Mouse (Mus musculus): ENCODE results near the gene Rcc1l. TPM values are rescaled to one million over a fixed set of nuclear protein-coding genes. Genes with fewer than 3 reads are reported as not detected.
A peak's percentile ranks its signal among the peaks of the same experiment; 100 is the strongest.

The Rcc1l gene
- polyA plus RNA-seq (2016; fragmentation: Nextera tagmentation; extraction: Ambion mirVana), result 28.6 and 33.5 TPM in 2 replicates

- Histone ChIP-seq H3K4me1 (peaks cover 60% of the 10 kb centered on the region), H3K4me2 (peak within 1 kb of the TSS; percentile 88), H3K4me3 (peak within 1 kb of the TSS; percentile 93), H3K27me3 (replicated peaks) (no peaks in the 10 kb centered on the region), H3K27ac (peak within 1 kb of the TSS; percentile 82), H3K9ac (peak within 1 kb of the TSS; percentile 82), H3K36me3 (peaks cover 19% of the 10 kb centered on the region), H3K9me3 (replicated peaks) (no peaks in the 10 kb centered on the region)
- peak; percentile 83 for ATAC-seq
- under 1% methylated on average over 64 of the region's 72 CpGs for WGBS (ENCODE audit: insufficient replicate concordance)
Measured at GRCm38 (mm10) chr5:134176169-134176881, at the start of gene Rcc1l. Gene Rcc1l (minus strand): TSS chr5:134176774.

GRCm38 (mm10) chr5:134225110-134225901, 48.7 kb upstream of the Rcc1l start:
- Histone ChIP-seq H3K27me3 (replicated peaks) (peaks cover 26% of the 10 kb centered on the region), H3K27ac (no peak overlapping the region), H3K36me3 (no peaks in the 10 kb centered on the region), H3K4me2 (0 out of 2 replicates have a peak overlapping the region, but pooled peaks have one; percentile 1), H3K4me1 (peaks cover 34% of the 10 kb centered on the region), H3K9ac (no peak overlapping the region), H3K9me3 (replicated peaks) (no peaks in the 10 kb centered on the region), H3K4me3 (no peak overlapping the region)
- 48% methylated on average over 30 of the region's 30 CpGs for WGBS (ENCODE audit: insufficient replicate concordance)
- no peak for ATAC-seq

GRCm38 (mm10) chr5:134221708-134222150, 45.2 kb upstream of the Rcc1l start:
- peak overlapping the region; percentile 32; the same call in 1 of the 2 replicates for H3K4me3 ChIP-seq
- 8% methylated on average over 36 of the region's 36 CpGs for WGBS (ENCODE audit: insufficient replicate concordance)
- 0 out of 2 replicates have a peak, but pooled peaks have one; percentile 33 for ATAC-seq

GRCm38 (mm10) chr5:134221278-134221677, 44.7 kb upstream of the Rcc1l start:
- H3K9ac ChIP-seq, result no peak overlapping the region
- ATAC-seq, result no peak
- H3K4me2 ChIP-seq, result peak overlapping the region; percentile 64

More at GRCm38 (mm10) chr5:134221708-134222150, 45.2 kb upstream of the Rcc1l start:
- no peak overlapping the region for H3K27ac ChIP-seq
- peaks cover 22% of the 10 kb centered on the region for H3K4me1 ChIP-seq
- H3K9me3 ChIP-seq (replicated peaks), result no peaks in the 10 kb centered on the region
- H3K9ac ChIP-seq, result no peak overlapping the region
- H3K27me3 ChIP-seq (replicated peaks), result peaks cover 26% of the 10 kb centered on the region
- H3K36me3 ChIP-seq, result peaks cover 8% of the 10 kb centered on the region
- H3K4me2 ChIP-seq, result peak overlapping the region; percentile 64

GRCm38 (mm10) chr5:134217900-134218299, 41.3 kb upstream of the Rcc1l start:
- no peaks in the 10 kb centered on the region for H3K9me3 ChIP-seq (replicated peaks)
- H3K27me3 ChIP-seq (replicated peaks), result peaks cover 17% of the 10 kb centered on the region
- WGBS (ENCODE audit: insufficient replicate concordance), result 78% methylated on average over 7 of the region's 7 CpGs
- no peak overlapping the region for H3K27ac ChIP-seq
- H3K36me3 ChIP-seq, result peaks cover 12% of the 10 kb centered on the region
- no peak overlapping the region for H3K9ac ChIP-seq
- peaks cover 15% of the 10 kb centered on the region for H3K4me1 ChIP-seq
- ATAC-seq, result no peak
- H3K4me3 ChIP-seq, result no peak overlapping the region
- H3K4me2 ChIP-seq, result no peak overlapping the region

More at GRCm38 (mm10) chr5:134221278-134221677, 44.7 kb upstream of the Rcc1l start:
- Histone ChIP-seq H3K36me3 (peaks cover 12% of the 10 kb centered on the region), H3K27ac (no peak overlapping the region), H3K4me1 (peaks cover 22% of the 10 kb centered on the region), H3K4me3 (no peak overlapping the region; the same call in 1 of the 2 replicates), H3K27me3 (replicated peaks) (peaks cover 23% of the 10 kb centered on the region), H3K9me3 (replicated peaks) (no peaks in the 10 kb centered on the region)
- WGBS (ENCODE audit: insufficient replicate concordance), result 30% methylated on average over 4 of the region's 4 CpGs

GRCm38 (mm10) chr5:134214021-134214806, 37.6 kb upstream of the Rcc1l start:
- ATAC-seq, result no peak
- H3K4me3 ChIP-seq, result no peak overlapping the region

GRCm38 (mm10) chr5:134209931-134210554, 33.5 kb upstream of the Rcc1l start:
- no peaks in the 10 kb centered on the region for H3K27me3 ChIP-seq (replicated peaks)
- no peak overlapping the region for H3K4me3 ChIP-seq
- 46% methylated on average over 11 of the region's 11 CpGs for WGBS (ENCODE audit: insufficient replicate concordance)
- H3K9me3 ChIP-seq (replicated peaks), result no peaks in the 10 kb centered on the region
- ATAC-seq, result 0 out of 2 replicates have a peak, but pooled peaks have one; percentile 42
- peak overlapping the region; percentile 46; the same call in 1 of the 2 replicates for H3K27ac ChIP-seq
- H3K4me2 ChIP-seq, result no peak overlapping the region
- peaks cover 4% of the 10 kb centered on the region; the same call in 1 of the 2 replicates for H3K36me3 ChIP-seq
- H3K4me1 ChIP-seq, result peaks cover 19% of the 10 kb centered on the region
- no peak overlapping the region for H3K9ac ChIP-seq

More at GRCm38 (mm10) chr5:134214021-134214806, 37.6 kb upstream of the Rcc1l start:
- no peak overlapping the region for H3K9ac ChIP-seq
- 29% methylated on average over 12 of the region's 12 CpGs for WGBS (ENCODE audit: insufficient replicate concordance)
- peaks cover 19% of the 10 kb centered on the region for H3K4me1 ChIP-seq
- H3K9me3 ChIP-seq (replicated peaks), result no peaks in the 10 kb centered on the region
- no peak overlapping the region for H3K4me2 ChIP-seq
- H3K27me3 ChIP-seq (replicated peaks), result no peaks in the 10 kb centered on the region
- no peak overlapping the region for H3K27ac ChIP-seq
- peaks cover 12% of the 10 kb centered on the region for H3K36me3 ChIP-seq

GRCm38 (mm10) chr5:134206721-134207120, 30.1 kb upstream of the Rcc1l start:
- Histone ChIP-seq H3K27ac (no peak overlapping the region), H3K4me2 (no peak overlapping the region), H3K27me3 (replicated peaks) (no peaks in the 10 kb centered on the region), H3K9ac (no peak overlapping the region), H3K9me3 (replicated peaks) (no peaks in the 10 kb centered on the region), H3K4me1 (peaks cover 16% of the 10 kb centered on the region), H3K4me3 (no peak overlapping the region), H3K36me3 (peaks cover 4% of the 10 kb centered on the region; the same call in 1 of the 2 replicates)
- 52% methylated on average over 10 of the region's 10 CpGs for WGBS (ENCODE audit: insufficient replicate concordance)
- no peak for ATAC-seq

- Histone ChIP-seq H3K9ac (no peak overlapping the region), H3K4me1 (no peaks in the 10 kb centered on the region), H3K4me2 (no peak overlapping the region), H3K27ac (0 out of 2 replicates have a peak overlapping the region, but pooled peaks have one; percentile 20), H3K36me3 (peaks cover 34% of the 10 kb centered on the region), H3K9me3 (replicated peaks) (no peaks in the 10 kb centered on the region), H3K27me3 (replicated peaks) (no peaks in the 10 kb centered on the region), H3K4me3 (no peak overlapping the region)
- ATAC-seq, result no peak
- WGBS (ENCODE audit: insufficient replicate concordance), result 74% methylated on average over 8 of the region's 8 CpGs
Measured at GRCm38 (mm10) chr5:134193664-134194063, 17.1 kb upstream of the Rcc1l start.

- ATAC-seq, result no peak
- no peaks in the 10 kb centered on the region for H3K9me3 ChIP-seq (replicated peaks)
- peaks cover 15% of the 10 kb centered on the region for H3K4me1 ChIP-seq
- WGBS (ENCODE audit: insufficient replicate concordance), result 60% methylated on average over 7 of the region's 7 CpGs
- H3K4me2 ChIP-seq, result no peak overlapping the region
- no peak overlapping the region for H3K4me3 ChIP-seq
- no peak overlapping the region for H3K27ac ChIP-seq
- peaks cover 10% of the 10 kb centered on the region for H3K36me3 ChIP-seq
- H3K9ac ChIP-seq, result peak overlapping the region; percentile 9; the same call in 1 of the 2 replicates
- no peaks in the 10 kb centered on the region for H3K27me3 ChIP-seq (replicated peaks)
Measured at GRCm38 (mm10) chr5:134188571-134188970, 12.0 kb upstream of the Rcc1l start.

All from liver, embryonic 12.5 days (tissue).